Mouse (Mus musculus): ENCODE measurements around the gene Rras2. TPM values are rescaled to one million over a fixed set of nuclear protein-coding genes. Genes with fewer than 3 reads are reported as not detected.

Gene Rras2
- total RNA-seq, 2 experiments from 2014 or later = 1.7 to 3.7 TPM

DNA sequence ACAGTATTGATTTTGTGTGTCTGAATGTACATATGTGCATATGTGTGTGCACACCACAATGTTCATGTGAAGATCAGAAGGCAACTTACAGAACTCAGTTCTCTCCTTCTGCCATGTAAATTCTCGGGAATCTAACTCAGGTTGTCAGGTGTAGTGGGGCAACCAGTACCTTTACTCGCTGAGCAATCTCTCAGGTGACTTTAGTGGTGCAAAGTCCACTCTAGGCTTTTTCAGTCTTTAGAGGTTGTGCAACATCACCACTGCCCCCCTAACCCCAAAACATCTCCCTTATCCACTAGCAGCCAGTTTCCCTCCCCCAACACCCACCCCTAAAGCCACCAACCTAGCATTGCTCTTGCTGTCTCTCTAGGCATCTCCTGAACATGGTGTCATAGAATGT, 43.0 kb downstream of the Rras2 start:
- ATAC-seq (replicated peaks; ENCODE audit: poor library complexity) = no peak

DNA sequence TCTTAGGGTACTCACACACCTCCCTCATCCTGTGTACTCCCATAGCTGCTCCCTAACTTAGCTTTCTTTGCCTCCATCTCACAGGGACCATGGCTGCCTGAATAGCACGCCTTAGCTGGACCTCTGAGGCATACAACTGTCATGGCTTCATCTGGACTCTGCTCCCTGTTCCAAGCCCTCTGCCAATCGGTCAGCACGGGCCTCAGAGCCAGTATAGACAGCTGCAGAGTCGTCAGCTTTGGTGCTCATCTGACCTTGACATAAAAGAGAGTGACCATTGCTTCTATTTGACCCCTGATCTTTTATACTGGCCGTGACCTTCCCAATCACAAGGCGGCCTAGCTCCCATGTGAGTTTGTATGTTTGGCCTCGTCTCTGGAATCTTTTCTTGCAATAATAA, 43.4 kb downstream of the Rras2 start:
- ATAC-seq (replicated peaks; ENCODE audit: poor library complexity) = no peak

DNA sequence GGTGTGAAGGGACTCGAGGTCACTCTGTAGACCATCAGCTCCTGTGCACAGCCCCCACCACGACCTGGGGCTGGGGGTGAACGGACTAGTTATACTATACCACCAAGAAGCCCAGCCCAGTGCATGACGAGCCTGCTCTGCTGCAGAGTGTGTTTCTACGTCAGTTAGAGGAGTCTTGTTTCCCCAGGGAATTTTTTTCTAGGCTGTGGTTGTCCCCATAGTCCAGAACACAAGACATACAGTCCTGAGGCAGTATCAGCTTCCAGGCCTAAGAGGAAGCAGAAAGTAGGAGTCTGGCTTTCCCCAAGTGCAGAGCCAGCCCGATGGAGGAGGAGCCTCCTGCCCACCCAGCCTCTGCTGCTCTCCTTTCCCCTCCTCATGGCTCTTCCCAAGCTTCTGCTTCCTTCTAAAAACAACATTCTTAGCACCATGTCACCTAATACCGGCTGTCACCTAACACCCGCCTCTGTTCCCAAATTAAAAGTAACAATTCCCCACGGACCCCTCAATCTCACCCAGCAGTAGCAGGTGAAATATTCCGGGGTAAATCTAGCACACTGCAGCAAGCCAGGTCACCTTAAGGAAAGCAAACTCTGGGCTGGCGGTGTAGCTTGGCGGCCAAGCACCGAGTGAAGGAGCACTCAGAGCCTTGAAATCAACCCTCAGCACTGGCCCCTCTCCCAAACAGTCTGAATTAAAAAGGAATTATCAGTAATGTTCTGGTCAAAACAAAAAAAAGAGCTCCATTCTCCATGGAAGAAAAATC, 45.5 kb downstream of the Rras2 start:
- no peak for ATAC-seq (replicated peaks; ENCODE audit: poor library complexity)

DNA sequence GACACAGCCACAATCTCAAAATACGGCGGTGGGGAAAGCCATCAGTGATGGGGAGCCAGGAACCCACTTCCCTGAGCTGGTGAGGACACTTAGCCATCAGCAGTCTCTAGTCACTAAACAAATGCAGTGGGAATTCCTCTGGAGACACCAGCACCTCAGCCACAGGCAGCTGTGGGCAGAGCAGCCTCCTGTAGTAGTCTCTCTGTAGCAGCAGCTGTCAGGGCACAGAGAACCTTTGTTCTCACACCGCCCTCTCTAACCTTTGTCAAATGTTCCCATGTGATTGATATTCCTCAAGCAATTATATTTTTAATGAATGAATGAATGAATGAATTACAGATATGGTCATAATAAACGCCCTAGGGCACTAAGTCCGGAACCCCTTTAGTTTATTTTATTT, 46.2 kb downstream of the Rras2 start:
- no peak for ATAC-seq (replicated peaks; ENCODE audit: poor library complexity)

DNA sequence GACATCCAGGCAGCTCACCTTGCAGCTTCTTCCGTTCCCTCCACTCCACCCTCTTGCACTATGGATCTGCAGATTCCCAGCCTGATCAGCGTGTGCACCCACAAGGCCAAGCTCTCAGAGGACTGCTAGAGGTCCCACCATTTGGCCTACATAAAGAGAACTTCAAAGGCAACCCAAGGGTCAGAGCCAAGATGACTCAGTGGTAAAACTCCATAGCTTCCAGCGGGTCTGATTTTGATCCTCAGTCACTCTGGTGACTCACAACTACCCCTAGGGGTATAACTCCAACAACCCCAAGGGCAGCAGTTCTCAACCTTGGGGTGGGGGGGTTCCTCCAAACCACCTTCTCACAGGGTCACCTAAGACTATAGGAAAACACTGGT, 47.1 kb downstream of the Rras2 start:
- ATAC-seq (replicated peaks; ENCODE audit: poor library complexity) = no peak

DNA sequence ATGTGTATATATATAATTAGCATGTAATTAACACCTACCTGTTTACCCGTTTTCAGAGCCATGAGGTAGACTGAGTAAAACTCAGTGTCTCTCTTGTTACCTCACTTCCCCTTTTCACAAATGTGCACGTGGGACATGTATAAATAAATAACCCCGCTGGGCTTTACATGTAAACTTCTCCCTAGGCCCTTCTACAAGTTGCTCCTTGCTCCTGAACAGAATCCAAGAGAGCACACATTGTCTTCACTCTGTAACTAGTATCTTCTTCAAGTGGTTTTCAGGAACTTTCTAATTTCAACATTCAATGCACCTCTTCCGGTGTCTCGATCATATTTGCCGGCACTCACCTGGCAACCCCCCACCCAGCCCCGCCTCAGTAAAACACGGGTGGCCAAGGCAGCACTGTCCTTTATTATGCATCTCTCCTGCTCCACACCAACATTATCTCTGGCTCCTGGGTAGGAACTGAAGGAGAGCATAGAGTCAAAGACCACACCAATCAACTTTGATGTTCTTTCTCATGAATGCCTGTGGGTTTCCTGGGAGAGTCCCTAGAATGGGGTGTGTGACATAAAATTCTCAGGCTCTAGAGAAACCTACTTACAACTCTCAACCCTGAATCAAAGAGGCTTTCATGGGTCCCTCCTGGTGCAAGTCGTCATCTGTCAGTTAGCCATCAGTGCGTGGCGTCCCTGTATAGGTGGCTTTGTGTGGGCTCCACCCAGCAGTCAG, 47.7 kb downstream of the Rras2 start:
- no peak for ATAC-seq (replicated peaks; ENCODE audit: poor library complexity)

DNA sequence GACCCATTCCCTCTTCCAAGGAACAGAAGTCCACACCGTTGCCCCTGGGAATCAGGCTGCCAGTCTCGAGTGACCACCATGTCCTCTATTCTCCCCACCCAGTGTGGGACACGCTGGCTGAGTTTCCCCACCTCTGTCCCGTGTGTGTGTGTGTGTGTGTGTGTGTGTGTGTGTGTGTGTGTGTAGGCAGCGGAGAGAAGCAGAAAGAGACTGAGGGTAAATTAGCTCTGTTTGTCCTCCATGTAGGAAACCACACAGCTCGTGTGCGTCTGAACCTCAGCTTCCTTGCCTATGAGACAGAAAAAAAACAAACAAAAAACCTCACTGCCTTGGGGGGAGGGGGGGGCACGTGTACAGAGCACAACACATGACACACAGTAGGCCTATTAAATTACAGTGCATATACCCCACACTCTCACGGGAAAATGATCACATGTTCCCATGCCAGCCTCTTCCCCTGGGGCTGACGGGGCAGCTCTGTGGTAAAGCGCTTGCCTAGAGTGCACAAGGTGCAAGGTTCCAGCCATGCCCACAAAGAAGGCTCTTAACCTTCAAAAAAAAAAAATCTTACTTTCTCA, 48.5 kb downstream of the Rras2 start:
- ATAC-seq (replicated peaks; ENCODE audit: poor library complexity) = peak; percentile 27

DNA sequence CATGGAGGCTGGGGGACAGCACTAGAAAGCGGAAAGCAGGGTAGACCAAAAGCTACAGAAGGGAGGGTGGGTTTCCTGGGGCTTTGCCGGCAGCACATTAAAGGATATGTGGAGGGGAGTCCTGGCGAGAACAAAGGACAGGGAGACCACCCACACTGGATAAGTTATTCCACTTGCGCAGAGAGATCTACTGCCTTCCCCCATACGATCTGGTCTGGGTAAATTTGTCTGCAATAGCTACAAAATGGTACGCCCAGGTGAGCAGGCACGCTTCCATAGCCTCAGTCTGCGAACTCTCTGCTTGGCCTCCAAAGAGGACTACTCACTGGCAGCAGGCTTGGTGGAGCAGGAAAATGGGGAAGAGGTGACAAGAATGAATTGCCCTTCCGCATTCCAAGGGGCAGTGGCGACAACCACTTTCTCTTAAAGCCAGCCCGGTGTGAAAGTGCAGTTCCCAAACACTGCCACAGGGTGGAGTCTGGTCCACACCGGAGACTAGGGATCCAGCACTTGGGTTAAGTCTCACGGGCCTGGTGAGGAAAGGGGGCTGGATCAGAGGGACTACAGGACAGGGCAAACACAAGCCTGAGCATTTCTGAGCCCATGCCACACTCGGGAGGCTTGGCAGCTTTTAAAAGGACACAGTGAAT, 50.9 kb downstream of the Rras2 start:
- ATAC-seq (replicated peaks; ENCODE audit: poor library complexity) = peak; percentile 97

DNA sequence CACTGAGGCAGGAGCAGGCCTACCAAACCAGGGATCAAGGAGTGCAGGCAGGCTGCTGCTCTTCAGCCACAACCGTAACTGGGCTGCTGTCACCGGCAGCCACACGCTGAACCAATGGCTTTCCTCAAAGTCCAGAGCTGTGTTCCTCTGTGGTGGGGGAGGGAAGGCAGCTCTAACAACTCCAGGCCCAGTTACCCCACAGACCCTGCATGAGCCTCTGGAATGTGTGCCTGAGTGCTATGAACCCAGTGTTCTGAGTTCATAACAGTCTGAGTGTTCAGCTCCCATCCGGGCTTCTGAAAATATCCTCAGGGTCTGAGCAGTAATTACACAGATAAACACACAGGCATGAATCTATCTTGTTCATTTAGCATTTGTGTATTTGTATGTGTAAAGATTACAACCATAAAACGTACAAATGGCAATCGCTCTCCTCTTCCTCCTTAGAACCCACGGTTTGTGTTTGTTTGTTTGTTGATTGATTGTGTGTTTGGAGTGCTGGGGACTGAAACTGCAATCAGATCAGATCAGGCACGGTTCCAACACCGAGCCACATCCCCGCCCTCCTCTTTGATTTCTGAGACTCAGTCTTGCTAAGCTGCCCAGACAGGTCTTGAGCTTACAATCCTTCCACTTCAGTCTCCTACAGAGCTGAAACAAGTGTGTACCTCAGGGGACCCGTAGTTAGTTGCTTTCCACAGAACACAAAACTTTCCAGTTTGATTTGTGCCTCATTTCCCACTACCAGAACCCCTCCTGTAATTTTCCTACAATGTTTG, 52.0 kb downstream of the Rras2 start:
- no peak for ATAC-seq (replicated peaks; ENCODE audit: poor library complexity)

DNA sequence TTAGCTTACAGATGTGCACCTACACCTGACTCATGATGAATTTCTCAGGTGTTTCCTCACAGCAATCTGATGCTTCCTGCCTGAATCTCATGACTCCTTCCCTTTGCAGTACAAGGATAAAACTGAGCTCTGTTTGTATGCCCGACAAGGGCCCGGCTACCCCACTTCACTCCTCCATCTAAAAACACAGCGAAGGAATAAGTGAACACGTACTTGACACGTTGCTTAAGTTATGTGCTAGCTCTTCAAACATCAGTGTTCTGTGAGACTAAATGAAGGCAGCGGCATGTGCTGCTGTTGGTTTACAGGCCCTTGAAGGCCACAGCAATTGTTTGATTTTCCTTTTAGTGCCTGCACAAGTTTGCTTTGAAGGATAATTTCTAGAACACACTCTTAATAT, 53.6 kb downstream of the Rras2 start:
- no peak for ATAC-seq (replicated peaks; ENCODE audit: poor library complexity)

DNA sequence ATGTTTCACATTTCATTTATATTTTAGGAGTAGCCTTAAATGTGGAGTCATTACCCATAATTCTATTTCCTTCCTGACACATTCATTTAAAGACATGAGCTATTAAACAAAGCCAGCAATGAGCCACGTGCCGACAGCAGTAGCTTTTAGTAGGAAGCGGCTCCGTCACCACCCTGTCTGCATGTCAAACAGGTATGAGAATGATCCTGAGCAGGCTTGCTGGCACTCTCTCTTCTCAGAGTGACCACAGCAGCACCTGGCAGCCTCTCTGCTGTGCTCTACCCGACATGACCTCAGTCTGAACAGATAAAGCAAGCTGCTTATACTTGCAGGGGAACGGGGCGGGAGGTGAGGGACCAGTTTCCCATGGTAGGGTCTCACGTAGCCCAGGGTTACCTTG, 54.0 kb downstream of the Rras2 start:
- ATAC-seq (replicated peaks; ENCODE audit: poor library complexity) = no peak

DNA sequence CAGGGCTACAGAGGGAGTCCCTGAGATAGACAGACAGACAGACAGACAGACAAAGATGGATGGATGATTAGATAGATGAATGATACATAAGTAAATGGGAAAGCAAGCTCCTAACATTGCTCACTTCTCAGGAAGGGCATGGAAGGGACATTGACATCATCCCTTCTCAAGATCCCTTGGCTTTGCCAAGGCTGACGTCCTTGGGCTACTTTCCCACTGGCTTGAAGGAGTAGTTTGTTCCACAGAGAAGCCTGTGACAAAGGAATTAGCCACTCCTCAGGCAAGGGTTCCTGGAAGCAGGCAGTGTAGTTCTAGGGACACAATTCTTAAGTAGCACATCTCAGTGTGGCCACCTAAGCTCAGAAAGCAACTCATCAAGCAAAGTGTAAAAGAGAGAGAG, 55.1 kb downstream of the Rras2 start:
- no peak for ATAC-seq (replicated peaks; ENCODE audit: poor library complexity)

DNA sequence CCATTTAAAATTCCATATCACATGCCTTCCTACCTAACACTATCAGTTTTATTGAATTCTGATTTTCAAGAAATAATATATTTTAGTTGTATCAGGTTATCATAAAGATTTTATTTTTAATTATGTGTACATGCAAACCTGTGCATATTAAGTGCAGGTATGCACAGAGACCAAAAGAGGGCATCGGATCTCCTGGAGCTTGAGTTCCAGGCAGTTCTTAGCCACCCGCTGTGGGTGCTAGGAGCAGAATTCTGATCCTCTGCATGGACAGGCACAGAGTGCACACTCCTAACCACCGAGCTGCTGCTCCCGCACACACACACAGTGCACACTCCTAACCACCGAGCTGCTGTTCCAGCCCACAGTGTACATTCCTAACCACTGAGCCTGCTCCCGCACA, 57.1 kb downstream of the Rras2 start:
- no peak for ATAC-seq (replicated peaks; ENCODE audit: poor library complexity)

DNA sequence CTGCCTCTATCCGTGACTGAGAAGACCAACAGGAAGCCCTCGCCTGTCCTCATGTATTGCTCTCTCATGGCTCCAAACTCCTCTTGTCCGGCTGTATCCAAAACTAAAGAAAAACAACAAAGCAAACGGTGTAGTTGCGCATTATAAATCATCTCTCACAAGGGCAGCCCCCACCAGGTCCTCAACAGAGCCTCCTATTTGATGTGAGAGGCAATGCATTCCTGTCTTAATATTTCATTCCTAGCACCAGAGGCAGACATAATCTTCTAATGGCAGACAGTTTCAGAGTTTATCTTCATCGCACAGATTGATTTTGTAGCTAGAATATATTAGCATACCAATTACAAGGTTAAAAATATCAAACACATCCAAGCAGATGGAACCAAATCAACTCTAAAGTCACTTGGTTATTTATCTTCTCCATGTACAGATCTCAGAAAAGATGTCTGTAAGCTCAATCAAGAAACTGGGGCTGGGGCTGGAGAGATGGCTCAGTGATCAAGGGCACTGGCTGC, 58.6 kb downstream of the Rras2 start:
- no peak for ATAC-seq (replicated peaks; ENCODE audit: poor library complexity)

DNA sequence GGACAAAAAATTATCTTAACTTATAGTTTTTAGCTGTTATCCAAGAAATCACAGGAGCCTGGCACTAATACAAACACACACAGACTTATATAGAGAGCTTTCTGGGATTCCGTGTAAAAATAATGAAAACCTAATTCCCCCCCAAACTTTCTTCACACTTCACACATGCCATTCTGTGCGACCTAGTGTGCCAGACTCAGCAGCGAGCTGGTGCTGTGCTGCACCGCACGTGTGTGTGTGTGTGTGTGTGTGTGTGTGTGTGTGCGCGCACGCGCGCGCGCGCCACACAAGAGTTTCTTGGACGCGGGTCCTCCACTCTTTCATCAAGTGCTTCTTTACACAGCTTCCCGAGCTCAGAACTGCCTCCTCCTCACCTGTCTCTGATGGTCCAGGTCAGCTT, 59.4 kb downstream of the Rras2 start:
- no peak for ATAC-seq (replicated peaks; ENCODE audit: poor library complexity)

DNA sequence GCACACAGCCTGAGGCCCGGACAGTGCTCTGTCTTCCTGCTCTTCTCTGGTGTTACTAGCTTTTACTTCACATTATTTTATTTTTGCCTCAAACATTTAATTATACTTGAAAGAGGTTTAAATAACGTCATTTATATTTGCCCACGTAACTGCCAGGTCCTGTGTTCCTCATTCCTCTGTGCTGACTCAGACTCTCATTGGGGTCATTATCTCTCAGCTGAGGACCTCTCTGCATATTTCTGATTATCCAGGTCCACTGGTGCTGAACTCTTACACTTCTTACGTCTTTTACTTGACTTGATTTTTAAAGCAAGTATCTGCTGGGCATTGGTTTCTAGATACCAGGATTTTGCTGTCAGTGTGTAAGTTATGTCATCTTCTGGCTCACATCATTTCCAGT, 63.9 kb downstream of the Rras2 start:
- no peak for ATAC-seq (replicated peaks; ENCODE audit: poor library complexity)

DNA sequence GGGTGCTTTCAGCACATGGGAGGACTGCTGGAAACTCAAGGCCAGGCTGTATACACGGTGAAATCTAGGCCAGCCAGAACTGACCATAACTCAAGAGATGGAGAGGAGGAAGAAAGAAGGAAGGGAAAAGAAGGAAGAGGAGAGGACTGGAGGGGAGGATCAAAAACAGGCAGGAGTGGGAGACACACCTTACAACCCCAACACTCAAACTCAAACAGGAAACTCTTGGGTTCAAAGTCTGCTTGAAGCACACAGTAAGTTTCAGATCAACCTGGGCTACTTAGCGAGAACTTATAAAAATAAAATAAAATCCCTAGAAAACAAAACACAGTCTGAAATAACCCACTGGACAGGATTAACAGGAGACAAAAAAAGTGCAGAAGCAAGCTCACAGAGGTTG, 71.8 kb downstream of the Rras2 start:
- no peak for ATAC-seq (replicated peaks; ENCODE audit: poor library complexity)

DNA sequence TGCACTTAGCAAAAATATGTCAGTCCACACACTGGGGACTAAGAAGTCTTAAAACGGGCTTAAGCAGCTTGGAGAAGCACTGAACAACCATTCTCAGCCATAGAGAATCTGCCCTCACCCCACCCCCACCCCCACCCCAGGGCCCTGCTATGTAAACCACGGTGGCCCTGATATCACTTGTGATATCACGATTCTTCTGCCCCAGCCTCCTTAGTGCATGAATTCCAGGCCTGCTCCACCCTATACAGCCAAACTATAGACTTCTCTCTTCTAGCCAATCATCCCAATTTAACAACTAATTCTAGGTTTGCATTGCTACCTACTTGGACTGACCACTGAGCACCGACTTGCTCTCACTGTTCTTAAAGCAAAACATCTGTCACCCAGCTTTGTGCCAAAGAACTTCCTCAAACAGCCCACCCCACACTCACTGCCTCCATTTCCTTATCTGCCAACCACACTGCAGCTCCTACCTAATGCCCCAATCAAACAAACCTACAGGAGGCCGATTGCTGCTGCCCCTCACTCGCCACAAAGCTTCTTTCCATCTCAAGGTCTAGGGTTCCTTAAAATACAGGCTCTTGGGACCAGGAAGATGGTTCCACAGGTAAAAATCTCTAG, 73.5 kb downstream of the Rras2 start:
- ATAC-seq (replicated peaks; ENCODE audit: poor library complexity) = peak; percentile 87

DNA sequence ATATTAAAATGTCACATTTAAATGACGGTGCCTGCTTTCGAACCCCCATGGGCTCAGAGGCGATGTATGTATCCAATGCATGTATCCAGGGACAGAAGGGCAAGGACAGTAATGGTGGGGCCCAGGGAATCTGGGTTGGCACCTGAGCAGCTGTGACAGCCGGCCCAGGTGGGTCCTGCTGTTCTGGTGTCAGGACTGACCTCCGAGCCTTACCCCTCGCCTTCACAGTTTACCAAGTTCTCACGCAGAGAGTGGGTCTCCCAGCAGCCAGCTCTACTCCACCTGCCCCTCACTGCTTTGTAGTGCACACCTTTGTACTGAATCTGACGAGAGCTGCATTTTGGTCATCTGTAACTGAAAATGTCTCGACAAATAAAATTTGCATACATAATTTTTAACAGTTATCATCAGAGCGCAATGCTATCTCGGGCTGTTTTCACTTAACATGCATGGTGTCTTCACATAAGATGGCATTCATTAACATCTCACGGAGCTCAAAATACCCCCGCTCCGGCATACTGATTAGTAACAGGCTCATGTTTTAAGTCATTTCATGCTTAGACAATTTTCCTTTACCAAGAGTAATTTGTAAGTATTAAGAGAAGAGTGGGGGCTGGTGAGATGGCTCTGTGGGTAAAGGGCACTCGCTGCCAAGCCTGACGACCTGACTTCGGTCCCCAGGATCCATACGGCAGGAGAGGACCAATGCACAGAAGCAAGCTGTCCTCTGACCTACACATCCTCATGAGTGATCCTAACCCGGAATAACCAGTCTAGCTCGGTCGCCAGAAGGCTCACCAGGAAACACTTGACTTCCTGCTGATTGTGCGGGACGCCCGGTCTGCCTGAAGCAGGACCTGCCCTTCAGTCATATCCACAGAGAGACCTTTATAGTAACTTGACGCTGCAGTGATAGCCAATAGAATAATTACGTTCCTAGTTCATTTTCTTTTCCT, 74.3 kb downstream of the Rras2 start:
- peak; percentile 45; the same call in 1 of the 2 replicates for ATAC-seq (replicated peaks; ENCODE audit: poor library complexity)

Data from megakaryocyte progenitor cell, adult 5-6 weeks (primary cell).